Mouse (Mus musculus) CH12.LX (cell line): Measurements from ENCODE around the gene Mipep. TPM values are rescaled to one million over a fixed set of nuclear protein-coding genes. Genes with fewer than 3 reads are reported as not detected.

Source experiments
- DNase-seq: peaks from one replicate; pipeline ENCODE4 v3.0.0-alpha.2; 2013; ENCODE audit errors: extremely low read depth
- H3K27ac ChIP-seq: 2 replicates; pipeline ENCODE4 v1.5.1; 2012; ENCODE audit warnings: low read depth, mild to moderate bottlenecking, control low read depth, moderate library complexity; ENCODE audit not compliant: insufficient read depth
- H3K27me3 ChIP-seq: replicated peaks from 2 replicates; pipeline ENCODE3; 2012; ENCODE audit warnings: inconsistent platforms
- H3K36me3 ChIP-seq, 2 experiments: replicated peaks in 1 of 2; 2 replicates each; pipeline versions ENCODE3 to v1.6.1; 2012; ENCODE audit warnings: inconsistent platforms in 1 of 2, low read length in 1 of 2, mild to moderate bottlenecking in 1 of 2, mixed read lengths in 1 of 2, moderate library complexity in 1 of 2; ENCODE audit not compliant: control insufficient read depth in 1 of 2, insufficient read depth in 1 of 2
- H3K4me1 ChIP-seq, 2 experiments: 2 replicates each; pipeline ENCODE4 v1.6.1; 2012; ENCODE audit warnings: inconsistent platforms in 1 of 2, moderate library complexity in 1 of 2; ENCODE audit not compliant: insufficient read depth in 2 of 2, control insufficient read depth in 1 of 2
- H3K4me2 ChIP-seq: 2 replicates; pipeline ENCODE4 v1.6.1; 2012; ENCODE audit warnings: low read depth, mild to moderate bottlenecking, control low read depth; ENCODE audit not compliant: poor library complexity, insufficient read depth, severe bottlenecking
- H3K4me3 ChIP-seq, 3 experiments: fragments of 150-350 bp in 1 of 3; sonication (generic) in 1 of 3; replicated peaks in 1 of 3; 2 replicates each; pipeline versions ENCODE3 to v1.5.1; 2011 to 2012; ENCODE audit warnings: low read depth in 2 of 3, low read length in 2 of 3, mild to moderate bottlenecking in 2 of 3, moderate library complexity in 2 of 3, control low read depth in 1 of 3, improper control_type of control experiment in 1 of 3, inconsistent platforms in 1 of 3, mixed read lengths in 1 of 3; ENCODE audit not compliant: poor library complexity in 1 of 3
- H3K79me2 ChIP-seq: replicated peaks from 2 replicates; pipeline ENCODE4 v1.6.1; 2012; ENCODE audit warnings: mild to moderate bottlenecking, moderate library complexity; ENCODE audit not compliant: control insufficient read depth, poor library complexity, insufficient read depth, severe bottlenecking; ENCODE audit errors: extremely low read depth
- H3K9ac ChIP-seq: 2 replicates; pipeline ENCODE4 v1.6.1; 2012; ENCODE audit warnings: low read depth, mild to moderate bottlenecking, control low read depth, moderate library complexity; ENCODE audit not compliant: insufficient read depth
- H3K9me3 ChIP-seq: replicated peaks from 2 replicates; pipeline ENCODE3; 2012; ENCODE audit warnings: low read length, inconsistent platforms, mixed read lengths
- CHD1 ChIP-seq: IDR thresholded peaks from 2 replicates; pipeline ENCODE4 v1.6.1; 2012; ENCODE audit warnings: low read depth, low read length, improper control_type of control experiment, inconsistent platforms
- CHD2 ChIP-seq: IDR thresholded peaks from 2 replicates; pipeline ENCODE4 v1.6.1; 2011; ENCODE audit warnings: low read length, improper control_type of control experiment
- E2F4 ChIP-seq: IDR thresholded peaks from 2 replicates; pipeline ENCODE4 v1.6.1; 2011; ENCODE audit warnings: low read depth, low read length, improper control_type of control experiment; ENCODE audit not compliant: insufficient replicate concordance
- ETS1 ChIP-seq: conservative IDR thresholded peaks from 2 replicates; pipeline ENCODE4 v1.6.1; 2012; ENCODE audit warnings: low read depth, mild to moderate bottlenecking, inconsistent platforms, low read length, improper control_type of control experiment, moderate library complexity
- HCFC1 ChIP-seq: IDR thresholded peaks from 2 replicates; pipeline ENCODE4 v1.6.1; 2012; ENCODE audit warnings: low read depth, mild to moderate bottlenecking, inconsistent platforms, low read length, improper control_type of control experiment
- JUN ChIP-seq: IDR thresholded peaks from 2 replicates; pipeline ENCODE4 v1.6.1; 2011; ENCODE audit warnings: low read depth, mild to moderate bottlenecking, low read length, improper control_type of control experiment, moderate library complexity; ENCODE audit not compliant: insufficient read depth
- KAT2A ChIP-seq: IDR thresholded peaks from 2 replicates; pipeline ENCODE4 v1.6.1; 2012; ENCODE audit warnings: low read length, improper control_type of control experiment, inconsistent platforms; ENCODE audit not compliant: insufficient replicate concordance
- POLR2A ChIP-seq: IDR thresholded peaks from 2 replicates; pipeline ENCODE4 v1.6.1; 2011; ENCODE audit warnings: low read depth, mild to moderate bottlenecking, improper control_type of control experiment, low read length
- RAD21 ChIP-seq: IDR thresholded peaks from 2 replicates; pipeline ENCODE4 v1.6.1; 2011; ENCODE audit warnings: low read depth, mild to moderate bottlenecking, low read length, improper control_type of control experiment, moderate library complexity
- RCOR1 ChIP-seq: conservative IDR thresholded peaks from 2 replicates; pipeline ENCODE4 v1.6.1; 2012; ENCODE audit warnings: low read depth, mild to moderate bottlenecking, inconsistent platforms, low read length, improper control_type of control experiment
- SIN3A ChIP-seq: IDR thresholded peaks from 2 replicates; pipeline ENCODE4 v1.6.1; 2012; ENCODE audit warnings: low read length, improper control_type of control experiment, inconsistent platforms
- TBP ChIP-seq: conservative IDR thresholded peaks from 2 replicates; pipeline ENCODE4 v1.6.1; 2011; ENCODE audit warnings: low read depth, low read length, improper control_type of control experiment
- TCF12 ChIP-seq: IDR thresholded peaks from 2 replicates; pipeline ENCODE4 v1.6.1; 2014; ENCODE audit warnings: low read depth, mild to moderate bottlenecking, inconsistent platforms, low read length, improper control_type of control experiment
- dilution Hi-C: fragments of 300-500 bp; cut with MboI; formaldehyde crosslinking; loops from 2 replicates; pipeline ENCODE4 v1.14.3; 2020; ENCODE audit warnings: low sequenced_read_pairs; ENCODE audit not compliant: extremely low pct_unique_long_range_greater_than_20kb, extremely low pct_ligation_motif_present
- in situ Hi-C: fragments of 300-500 bp; cut with MboI; formaldehyde crosslinking; loops from 3 replicates; pipeline ENCODE4 v1.14.3; 2019; ENCODE audit warnings: low sequenced_read_pairs, low pct_ligation_motif_present, low pct_unique_long_range_greater_than_20kb, mixed read lengths
- polyA plus RNA-seq: library from polyadenylated mRNA; unstranded; fragments of >175 nt; gene quantifications from 2 replicates; pipeline ENCODE4 v1.2.1, GENCODE M21; 2012; ENCODE audit warnings: low read depth; ENCODE audit not compliant: insufficient read length
- total RNA-seq, 2 experiments: library from RNA; depleted of rRNA; stranded (reverse); fragments of 300-350 nt in 1 of 2; fragments of >200 nt in 1 of 2; gene quantifications; 2 replicates each; pipeline ENCODE4 v1.2.3; 2012 to 2014

Gene Mipep
- total and polyA plus RNA-seq, 3 experiments: 33.1 to 37.2 (median 36.6) TPM

- no peaks in the 10 kb centered on the region for H3K9me3 ChIP-seq
- dilution Hi-C loops (no loop called here), in situ Hi-C loops (no loop called here)
- H3K36me3 ChIP-seq: peaks cover 3 to 12% of the 10 kb centered on the region in 2 experiments
- no peak within 1 kb of the TSS for H3K9ac ChIP-seq
- H3K79me2 ChIP-seq: no peaks in the 10 kb centered on the region
- H3K4me2 ChIP-seq: no peak within 1 kb of the TSS
- no peak within 1 kb of the TSS for H3K27ac ChIP-seq
- DNase-seq: no peak
- no peak within 1 kb of the TSS for H3K4me3 ChIP-seq
- TF ChIP-seq TCF12 (no peak), TBP (no peak), RAD21 (no peak), KAT2A (no peak)
- peaks cover 8 to 16% of the 10 kb centered on the region in 2 experiments; a peak in 3 of 4 replicates for H3K4me1 ChIP-seq
- H3K27me3 ChIP-seq: no peaks in the 10 kb centered on the region
These were observed 16.5 kb upstream of the Mipep start, which contains the start of gene C1qtnf9 for GRCm38 (mm10) chr14:60767884-60768283. Gene C1qtnf9 (plus strand): TSS chr14:60768134.

- no peaks in the 10 kb centered on the region for H3K36me3 ChIP-seq
- no peaks in the 10 kb centered on the region for H3K79me2 ChIP-seq
- dilution Hi-C loops: no loop called here
- no peak for TF ChIP-seq JUN
- no peak for TF ChIP-seq E2F4
- no peak for TF ChIP-seq POLR2A
- no peak for TF ChIP-seq TCF12
- TF ChIP-seq TBP: no peak
- H3K4me2 ChIP-seq: no peak overlapping the region
- no peak overlapping the region for H3K27ac ChIP-seq
- DNase-seq: no peak
- H3K27me3 ChIP-seq: no peaks in the 10 kb centered on the region
- in situ Hi-C loops: no loop called here
- H3K4me1 ChIP-seq: peaks cover 8 to 16% of the 10 kb centered on the region in 2 experiments; a peak in 3 of 4 replicates
- no peaks in the 10 kb centered on the region for H3K9me3 ChIP-seq
- no peak overlapping the region for H3K9ac ChIP-seq
- H3K4me3 ChIP-seq: no peak overlapping the region
These were observed 15.0 kb upstream of the Mipep start for GRCm38 (mm10) chr14:60769340-60769739.

GRCm38 (mm10) chr14:60770594-60770993 is 13.8 kb upstream of the Mipep start:
- Histone ChIP-seq H3K36me3 (no peaks in the 10 kb centered on the region), H3K27ac (no peak overlapping the region), H3K79me2 (no peaks in the 10 kb centered on the region), H3K4me2 (peak overlapping the region; percentile 16; the same call in 1 of the 2 replicates), H3K9ac (no peak overlapping the region), H3K4me3 (no peak overlapping the region), H3K4me1 (peaks cover under 1 to 7% of the 10 kb centered on the region in 2 experiments; a peak in 3 of 4 replicates), H3K9me3 (no peaks in the 10 kb centered on the region), H3K27me3 (no peaks in the 10 kb centered on the region)
- in situ Hi-C loops (loop anchor here (5.0 to 10.0 kb wide), 2 partner anchors 63 to 246 kb away; no protein-coding TSS in a partner anchor), dilution Hi-C loops (no loop called here)
- no peak for DNase-seq
- TF ChIP-seq CHD2 (no peak), CHD1 (no peak), SIN3A (no peak), HCFC1 (no peak), RCOR1 (no peak), ETS1 (no peak), POLR2A (no peak)
